Mouse (Mus musculus) right cerebral cortex, adult 18-20 months (tissue): ENCODE measurements at regions not wholly inside any gene's neighbourhood (a gene's known extent, or its start where the extent isn't known, plus 50 kb on each side); places are given as distances from the start of the nearest gene placed in this dataset.
A peak's percentile ranks its signal among the peaks of the same experiment; 100 is the strongest.

Source experiments
- DNase-seq: peaks from one replicate; pipeline ENCODE4 v3.0.0; 2022; ENCODE audit warnings: mixed read lengths

DNA sequence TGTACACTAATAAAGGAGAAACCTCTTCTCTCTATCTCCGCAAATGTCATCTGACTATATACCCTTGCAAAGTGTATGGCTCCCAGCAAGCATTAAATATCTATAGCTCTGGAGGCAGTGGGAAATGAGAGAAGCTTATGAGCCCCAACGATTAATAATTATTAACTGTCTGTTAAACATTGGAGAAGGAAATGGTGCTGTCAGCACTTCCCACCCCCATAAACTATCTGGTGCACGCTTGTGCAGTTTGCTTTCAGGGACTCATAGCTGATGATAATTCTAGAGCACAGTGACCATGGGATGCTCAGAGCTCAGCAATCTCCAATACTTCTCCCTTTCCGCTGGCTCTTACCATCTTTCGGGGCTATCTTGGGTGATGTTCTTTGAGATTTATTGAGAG lies 541.2 kb downstream of the Grxcr1 start:
- no peak for DNase-seq

DNA sequence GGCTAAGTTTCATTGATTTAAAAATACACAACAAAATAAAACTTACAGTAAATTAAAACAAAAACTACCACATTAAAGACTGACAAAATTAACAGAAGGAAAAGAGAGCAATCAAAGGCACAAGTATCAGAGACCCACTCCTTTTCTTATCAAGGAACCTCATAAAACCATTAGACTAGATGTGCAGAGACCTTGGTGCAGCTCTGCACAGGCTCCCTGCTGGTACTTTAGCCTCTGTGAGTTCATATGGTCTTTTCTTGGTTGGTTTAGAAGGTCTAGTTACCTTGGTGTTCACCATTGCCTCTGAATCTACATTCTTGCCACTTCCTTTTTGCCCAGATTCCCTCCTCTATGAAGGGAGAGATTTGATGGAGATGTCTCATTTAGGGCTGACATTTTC lies 544.2 kb downstream of the Grxcr1 start:
- DNase-seq = no peak

DNA sequence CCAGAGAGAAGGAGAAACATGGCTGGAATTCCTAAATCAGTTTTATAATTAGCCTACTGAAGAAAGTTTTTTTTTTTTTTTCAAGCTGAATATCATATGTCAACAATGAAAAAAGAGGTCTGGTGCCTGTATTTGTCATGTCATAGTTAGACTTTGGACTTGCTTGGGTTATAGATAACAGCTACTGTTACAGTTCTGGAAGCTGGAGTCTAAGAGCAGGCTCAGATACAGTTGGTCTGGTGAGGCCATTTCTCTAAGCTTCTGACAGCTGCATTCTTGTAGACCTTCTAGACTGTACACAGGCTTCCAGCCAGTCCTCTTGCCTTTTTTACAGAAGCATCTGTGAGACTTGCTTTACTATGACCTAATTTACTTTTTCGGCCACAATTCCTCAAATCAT lies 546.9 kb downstream of the Grxcr1 start:
- no peak for DNase-seq

DNA sequence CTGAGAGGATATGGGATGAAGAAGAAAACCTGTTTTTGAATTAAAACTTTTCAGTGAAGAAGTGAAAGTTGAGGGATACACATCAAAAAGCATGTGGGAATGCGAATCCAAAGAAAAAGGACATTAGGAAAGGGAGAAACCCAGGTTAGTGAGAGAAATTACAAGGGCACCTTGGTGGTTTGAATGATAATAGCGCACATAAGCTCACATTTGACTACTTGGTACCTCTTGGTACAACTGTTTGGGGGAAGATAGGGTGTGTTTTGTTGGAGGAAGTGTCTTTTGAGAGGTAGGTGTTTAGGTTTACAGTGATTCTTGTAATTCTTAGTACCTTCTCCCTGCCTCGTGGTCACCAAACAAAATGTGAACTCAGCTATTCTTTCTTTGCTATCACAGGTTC lies 560.8 kb downstream of the Grxcr1 start:
- DNase-seq = no peak

DNA sequence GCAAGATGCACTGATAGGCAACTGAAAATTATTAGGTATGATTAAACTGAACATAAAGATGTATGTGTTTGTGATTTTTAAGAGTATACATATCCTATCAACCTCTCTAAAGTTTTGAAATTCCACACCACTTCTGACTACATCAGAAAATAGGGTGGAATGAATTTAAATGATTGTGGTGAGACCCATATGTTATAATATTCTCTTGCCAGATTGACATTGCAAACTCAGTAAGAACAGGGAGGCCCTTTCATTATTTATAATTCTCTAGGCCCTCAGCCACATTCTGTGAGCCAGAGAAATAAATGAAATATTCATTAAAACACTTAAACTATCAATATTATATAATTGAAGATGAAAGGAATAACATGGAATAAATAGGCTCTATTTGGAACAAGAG lies 586.8 kb downstream of the Grxcr1 start:
- no peak for DNase-seq

DNA sequence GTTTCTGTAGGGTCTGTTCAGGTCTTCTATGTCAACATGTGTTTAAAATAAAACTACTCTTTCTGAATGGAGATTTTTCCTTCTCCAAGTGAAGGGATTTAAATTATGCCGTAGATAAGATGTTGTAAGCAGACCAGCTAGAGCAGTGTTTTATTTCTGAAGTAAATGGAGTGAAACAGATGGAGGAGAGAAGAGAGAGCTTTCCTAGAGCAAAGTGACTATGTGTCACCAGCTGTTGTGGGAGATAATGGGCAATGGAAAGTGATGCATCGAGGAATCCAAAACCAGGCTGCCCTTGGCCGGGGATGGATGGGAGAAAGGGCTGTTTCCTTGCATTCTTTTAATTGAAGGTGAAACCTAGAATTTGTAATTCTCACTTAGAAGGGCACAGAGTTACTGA lies 603.8 kb downstream of the Grxcr1 start:
- peak; percentile 10 for DNase-seq

DNA sequence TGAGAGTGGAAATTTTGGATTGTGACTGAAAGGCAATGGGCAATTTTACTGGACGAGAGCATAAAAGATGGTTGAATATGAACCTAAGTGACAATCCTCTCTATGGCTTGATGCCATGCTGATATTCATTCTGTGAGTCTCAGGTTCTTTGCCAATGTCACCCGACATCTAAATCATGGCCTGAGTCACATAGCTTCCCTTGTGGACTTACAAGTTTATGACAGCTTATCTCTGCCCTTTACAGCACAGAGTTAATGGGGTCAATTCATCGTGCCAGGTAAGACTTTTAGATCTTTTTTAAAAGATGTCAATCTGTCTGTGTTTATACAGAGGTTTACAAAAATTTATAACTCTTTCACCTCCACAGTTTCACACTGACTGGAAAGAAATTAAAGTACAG lies 641.2 kb downstream of the Grxcr1 start:
- DNase-seq = no peak

DNA sequence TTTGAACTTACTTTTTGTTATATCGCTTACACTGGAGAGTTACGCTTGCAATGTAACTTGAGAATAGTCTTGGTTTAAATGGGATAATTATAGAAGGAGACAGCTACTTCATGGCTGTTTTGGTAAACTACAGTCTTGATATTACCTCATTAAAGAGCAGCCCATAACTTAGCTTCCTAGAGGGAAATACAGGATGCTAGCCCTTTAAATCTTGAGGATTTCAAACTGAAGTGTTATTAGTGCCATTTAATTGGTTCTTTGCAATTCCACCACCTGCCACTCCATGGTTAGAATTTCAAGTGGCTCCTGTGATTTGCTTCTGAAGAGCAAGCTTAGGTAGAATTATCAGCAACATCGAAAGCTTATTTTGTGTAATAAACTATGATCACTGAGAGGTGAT lies 640.1 kb downstream of the Kctd8 start:
- no peak for DNase-seq

DNA sequence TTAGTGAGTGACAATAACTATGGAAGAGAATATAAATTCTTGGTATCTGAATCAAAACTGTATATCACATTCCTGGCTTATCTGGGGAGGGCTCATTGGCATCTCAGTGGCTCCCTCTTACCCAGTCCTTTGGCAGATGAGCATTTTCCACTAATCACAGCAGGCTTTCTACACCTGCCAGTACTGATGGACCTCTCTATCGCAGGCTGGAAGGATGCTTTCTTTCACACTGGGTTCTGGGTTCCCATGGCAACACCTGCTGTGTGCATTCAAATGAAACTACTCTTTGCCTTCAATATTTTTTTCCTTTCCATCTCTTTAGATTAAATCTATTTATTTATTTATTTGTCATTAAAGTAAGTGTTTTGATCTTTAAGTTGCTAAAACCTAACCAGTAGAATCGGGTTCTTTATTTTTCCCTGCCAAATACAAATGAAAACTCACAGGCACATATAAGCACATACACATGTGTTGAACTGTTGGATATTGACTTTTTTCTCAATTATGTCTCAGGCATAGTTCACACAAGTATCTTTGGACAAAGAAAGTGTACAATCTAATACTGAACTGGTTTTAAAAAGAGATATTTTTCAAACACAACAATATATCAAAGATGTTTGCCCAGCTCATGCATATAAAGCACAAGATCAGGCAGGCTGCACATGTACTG lies 635.9 kb downstream of the Kctd8 start:
- DNase-seq = no peak

DNA sequence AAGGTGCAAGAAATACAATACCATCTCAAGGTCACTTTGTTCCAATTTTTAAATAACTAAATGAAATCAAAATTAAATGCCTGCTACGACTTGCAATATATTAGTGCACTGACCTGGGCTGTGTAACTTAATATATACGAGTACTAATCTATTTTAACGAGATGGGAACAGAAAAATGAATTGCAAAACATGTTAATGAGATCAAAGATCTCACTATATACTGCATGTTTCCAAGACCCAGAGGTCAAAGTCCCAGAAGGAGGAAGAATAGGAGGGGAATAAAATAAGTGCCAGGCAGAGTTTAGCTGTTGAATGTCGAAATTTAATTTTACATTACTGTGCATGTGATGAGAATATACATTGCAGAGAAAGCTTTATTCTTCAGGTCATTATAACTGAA lies 614.7 kb downstream of the Kctd8 start:
- DNase-seq = no peak

DNA sequence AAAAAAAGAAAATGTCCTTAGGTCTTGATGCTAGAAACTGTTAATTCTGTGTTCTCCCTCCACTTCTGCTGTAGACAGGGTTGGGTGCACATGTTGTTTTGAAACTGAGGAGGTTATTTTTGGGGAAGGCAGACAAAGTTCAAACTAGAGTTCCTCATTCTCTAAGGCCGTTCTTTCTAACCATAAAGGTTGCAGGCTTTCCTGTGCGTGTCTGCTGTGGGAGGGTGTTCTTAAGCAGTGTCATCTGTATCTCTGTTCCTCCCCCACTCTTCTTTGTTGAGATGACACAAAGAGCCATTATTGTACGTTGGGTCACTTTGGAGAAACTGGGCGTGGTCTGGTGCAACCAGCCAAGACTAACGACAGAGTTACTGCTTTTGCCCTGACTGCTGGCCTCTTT lies 606.3 kb downstream of the Kctd8 start:
- no peak for DNase-seq

DNA sequence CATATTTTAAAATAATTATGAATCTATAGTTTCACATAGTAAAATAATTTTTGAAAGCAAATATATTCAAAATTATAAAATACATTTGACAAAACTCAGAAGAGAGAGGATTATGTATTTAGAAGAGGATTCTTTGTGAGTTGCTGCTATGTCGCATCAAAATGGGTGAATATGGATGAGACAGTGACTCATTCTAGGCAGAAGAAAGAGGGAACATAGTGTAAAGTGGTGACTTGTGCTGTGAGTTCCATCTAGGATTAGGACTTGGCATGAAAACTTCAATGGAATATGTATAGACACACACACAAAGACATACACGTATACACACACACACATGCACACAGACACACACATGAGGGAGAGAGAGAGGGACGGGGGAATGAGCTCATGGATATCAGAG lies 591.0 kb downstream of the Kctd8 start:
- no peak for DNase-seq

DNA sequence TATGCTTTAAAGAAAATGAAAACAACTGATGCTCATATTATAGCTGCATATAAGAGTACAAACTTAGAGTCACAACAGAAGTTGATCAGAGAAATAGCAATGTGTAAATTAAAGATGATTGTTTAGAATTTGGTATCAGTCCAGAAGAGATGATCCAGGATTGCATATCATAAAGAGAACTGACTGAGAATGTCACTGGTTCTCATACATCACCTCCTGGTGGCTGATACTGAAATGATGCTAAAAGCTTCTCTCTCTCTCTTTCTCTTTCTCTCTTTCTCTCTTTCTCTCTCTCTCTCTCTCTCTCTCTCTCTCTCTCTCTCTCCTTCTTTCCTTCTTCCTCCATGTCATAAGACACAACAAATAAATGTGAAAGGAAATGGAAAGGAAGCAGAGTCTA lies 588.5 kb downstream of the Kctd8 start:
- no peak for DNase-seq
